Mouse (Mus musculus): ENCODE data around the gene Gas7.

- TF ChIP-seq POLR2A (IDR thresholded peaks at IDR 0.05; ENCODE audit: borderline replicate concordance, extremely low read depth, low read depth, low read length), result peak; percentile 14; the same call in 1 of the 2 replicates
- no peak for TF ChIP-seq CTCF (IDR thresholded peaks at IDR 0.05; ENCODE audit: insufficient read depth, low read length)
Observed at GRCm38 (mm10) chr11:67526621-67527545, 71.6 kb downstream of the Gas7 start.

Data from lung, adult 2 months (tissue).